Mouse (Mus musculus) testis, adult 2 months (tissue): ENCODE results near the gene Faap24.

ENCODE experiments used
- CTCF ChIP-seq: fragments of 200-500 bp; IDR thresholded peaks from 2 replicates; pipeline ENCODE4 v1.5.1; 2012; ENCODE audit warnings: low read depth, mild to moderate bottlenecking, inconsistent platforms, low read length, moderate library complexity; ENCODE audit not compliant: control insufficient read depth, insufficient read depth, insufficient replicate concordance
- POLR2A ChIP-seq: fragments of 200-500 bp; IDR thresholded peaks from 2 replicates; pipeline ENCODE4 v1.6.1; 2012; ENCODE audit warnings: low read depth, mild to moderate bottlenecking, inconsistent platforms, low read length, moderate library complexity; ENCODE audit not compliant: control insufficient read depth

DNA sequence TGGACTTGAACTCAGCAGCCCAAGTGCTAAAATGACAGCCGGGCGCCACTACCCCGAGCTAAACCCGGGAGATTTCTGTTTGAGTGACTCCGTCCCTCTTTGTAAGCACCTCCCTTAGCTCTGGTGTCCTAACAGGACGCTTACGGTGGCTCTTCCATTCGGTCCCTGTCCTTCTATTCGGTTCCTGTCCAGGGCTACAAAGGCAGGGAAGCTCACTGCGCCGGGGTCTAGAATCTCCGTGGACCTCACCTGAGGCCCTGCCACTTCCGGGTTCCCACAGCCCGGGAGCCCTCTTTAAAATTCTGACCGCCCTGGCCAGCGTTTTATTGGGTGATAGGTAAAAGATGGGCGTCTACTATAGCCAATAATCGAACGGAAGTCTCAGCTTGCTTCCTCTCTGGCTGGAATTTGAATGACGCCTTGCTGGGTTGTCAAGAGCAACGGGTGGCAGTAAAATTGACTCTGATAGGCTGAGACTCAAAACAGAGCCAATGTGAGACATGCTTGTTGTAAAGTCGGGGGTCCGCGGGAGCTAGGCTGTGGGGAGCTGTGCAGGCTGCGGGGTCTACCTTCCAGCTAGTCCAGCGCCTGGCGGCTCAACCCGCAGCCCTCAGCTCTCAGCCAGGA, at the start of gene Faap24, which contains the start of gene Cep89:
- TF ChIP-seq CTCF = no peak
- TF ChIP-seq POLR2A = peak; percentile 79
